Mouse (Mus musculus): Measurements from ENCODE around the gene Zfp574. TPM values are rescaled to one million over a fixed set of nuclear protein-coding genes. Genes with fewer than 3 reads are reported as not detected.

Gene Zfp574
- polyA plus RNA-seq, 1 experiment from 2014 or later: 9.7 TPM

DNA sequence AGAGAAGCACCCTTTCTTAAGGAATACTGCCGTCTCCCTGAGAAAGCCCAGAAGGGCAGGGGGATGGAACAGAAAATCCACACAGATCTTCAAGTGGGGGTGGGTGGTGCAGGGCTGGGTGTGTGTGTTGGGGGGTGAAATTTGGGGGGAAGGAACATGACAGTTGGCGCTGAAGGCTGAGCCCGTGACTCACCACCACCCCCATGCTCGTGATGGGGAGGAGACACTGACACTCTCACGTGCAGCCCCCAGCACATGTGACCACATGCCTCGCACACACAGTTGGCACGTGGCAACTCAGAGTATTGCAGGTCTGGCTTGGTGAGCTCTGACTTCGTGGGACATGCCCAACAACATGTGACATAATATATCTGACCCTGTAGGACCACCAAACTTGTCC, 1.6 kb downstream of the Zfp574 start:
- Histone ChIP-seq H3K27me3 (0 out of 2 replicates have a peak, but pooled peaks cover 5% of the 10 kb centered on the region), H3K36me3 (no peaks in the 10 kb centered on the region), H3K27ac (no peak overlapping the region; the same call in 1 of the 2 replicates), H3K4me2 (no peak overlapping the region), H3K4me1 (replicated peaks) (peaks cover 68% of the 10 kb centered on the region), H3K4me3 (replicated peaks) (no peak overlapping the region), H3K9ac (no peak overlapping the region), H3K9me3 (replicated peaks) (no peaks in the 10 kb centered on the region)
- ATAC-seq (ENCODE audit: low read depth) (no peak), DNase-seq (no peak)
- 72% methylated on average over 8 of the region's 8 CpGs for WGBS (ENCODE audit: insufficient replicate concordance)

GRCm38 (mm10) chr7:25076296-25076662, 3.9 kb downstream of the Zfp574 start:
- Histone ChIP-seq H3K4me1 (replicated peaks) (peaks cover 71% of the 10 kb centered on the region), H3K9ac (peak overlapping the region; percentile 81), H3K27ac (peak overlapping the region; percentile 91), H3K36me3 (peaks cover 23% of the 10 kb centered on the region), H3K4me3 (replicated peaks) (peak overlapping the region; percentile 69), H3K27me3 (0 out of 2 replicates have a peak, but pooled peaks cover 5% of the 10 kb centered on the region), H3K9me3 (replicated peaks) (no peaks in the 10 kb centered on the region), H3K4me2 (peak overlapping the region; percentile 86)
- WGBS (ENCODE audit: insufficient replicate concordance): 11% methylated on average over 7 of the region's 7 CpGs
- DNase-seq: no peak
- no peak for ATAC-seq (ENCODE audit: low read depth)

DNA sequence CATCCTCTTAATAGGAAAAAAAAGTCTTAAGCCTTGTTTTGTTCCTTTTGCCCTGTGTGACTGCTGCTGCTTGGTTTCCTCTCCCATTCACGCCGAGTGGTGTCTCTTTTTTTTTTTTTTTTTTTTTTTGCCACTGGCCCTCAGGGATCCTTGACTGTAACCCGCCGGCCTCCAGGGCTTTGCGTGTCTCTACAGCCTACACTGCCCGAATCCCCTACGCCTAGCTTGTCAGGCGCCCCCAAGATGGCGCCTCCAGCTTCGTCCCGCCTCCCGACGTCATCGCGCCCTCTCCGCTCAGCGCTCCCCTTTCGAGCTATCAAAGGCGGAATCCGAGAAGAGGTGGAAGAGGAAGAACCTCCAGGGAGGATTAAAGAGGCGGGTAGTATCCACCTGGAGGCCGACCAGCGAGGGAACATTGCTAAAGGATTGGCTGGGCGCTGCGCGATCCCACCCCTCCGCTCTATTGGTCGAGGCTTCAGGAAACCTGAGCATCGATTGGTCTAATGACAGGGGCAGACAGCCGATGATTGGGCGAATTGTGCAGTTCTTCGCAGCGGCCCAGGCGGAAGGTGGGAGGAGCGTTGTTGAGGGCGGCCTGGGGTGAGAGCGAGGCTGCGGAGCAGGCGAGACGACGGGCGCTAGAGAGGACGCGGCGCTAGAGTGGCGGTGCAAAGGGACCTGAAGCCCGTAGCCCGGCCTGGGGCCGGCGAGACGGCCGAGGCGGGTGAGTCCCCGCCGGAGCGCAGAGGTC, 4.5 kb downstream of the Zfp574 start:
- Histone ChIP-seq H3K36me3 (peaks cover 28% of the 10 kb centered on the region), H3K27me3 (0 out of 2 replicates have a peak, but pooled peaks cover 2% of the 10 kb centered on the region), H3K9ac (peak overlapping the region; percentile 97), H3K4me3 (replicated peaks) (peak overlapping the region; percentile 81), H3K4me2 (peak overlapping the region; percentile 86), H3K9me3 (replicated peaks) (no peaks in the 10 kb centered on the region), H3K4me1 (replicated peaks) (peaks cover 66% of the 10 kb centered on the region), H3K27ac (peak overlapping the region; percentile 91)
- WGBS (ENCODE audit: insufficient replicate concordance): under 1% methylated on average over 56 of the region's 56 CpGs
- DNase-seq (peak; percentile 97), ATAC-seq (ENCODE audit: low read depth) (peak; percentile 97)

GRCm38 (mm10) chr7:25077414-25077755, 5.0 kb downstream of the Zfp574 start:
- Histone ChIP-seq H3K4me2 (peak overlapping the region; percentile 82), H3K27ac (peak overlapping the region; percentile 87), H3K4me1 (replicated peaks) (peaks cover 61% of the 10 kb centered on the region), H3K27me3 (no peaks in the 10 kb centered on the region), H3K4me3 (replicated peaks) (peak overlapping the region; percentile 81), H3K36me3 (peaks cover 34% of the 10 kb centered on the region), H3K9ac (peak overlapping the region; percentile 97), H3K9me3 (replicated peaks) (no peaks in the 10 kb centered on the region)
- ATAC-seq (ENCODE audit: low read depth): no peak
- 0% methylated on average over 33 of the region's 33 CpGs for WGBS (ENCODE audit: insufficient replicate concordance)
- no peak for DNase-seq

DNA sequence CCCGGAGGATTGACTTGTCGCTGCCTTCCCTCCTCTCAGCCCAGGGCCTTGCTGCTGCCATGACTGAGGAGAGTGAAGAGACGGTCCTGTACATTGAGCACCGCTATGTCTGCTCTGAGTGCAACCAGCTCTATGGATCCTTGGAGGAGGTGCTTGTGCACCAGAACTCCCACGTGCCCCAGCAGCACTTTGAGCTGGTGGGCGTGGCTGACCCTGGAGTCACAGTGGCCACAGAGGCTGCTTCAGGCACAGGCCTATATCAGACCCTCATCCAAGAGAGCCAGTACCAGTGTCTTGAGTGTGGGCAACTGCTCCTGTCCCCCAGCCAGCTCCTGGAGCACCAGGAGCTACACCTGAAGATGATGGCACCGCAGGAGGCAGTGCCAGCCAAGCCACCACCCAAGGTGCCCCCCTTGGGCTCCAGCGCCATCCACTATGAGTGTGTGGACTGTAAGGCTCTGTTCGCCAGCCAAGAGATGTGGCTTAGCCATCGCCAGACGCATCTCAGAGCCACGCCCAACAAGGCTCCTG, 7.2 kb downstream of the Zfp574 start:
- H3K36me3 ChIP-seq: peaks cover 55% of the 10 kb centered on the region
- peaks cover 60% of the 10 kb centered on the region for H3K4me1 ChIP-seq (replicated peaks)
- peak overlapping the region; percentile 82 for H3K4me2 ChIP-seq
- H3K27me3 ChIP-seq: no peaks in the 10 kb centered on the region
- H3K27ac ChIP-seq: no peak overlapping the region
- H3K9ac ChIP-seq: peak overlapping the region; percentile 97; the same call in 1 of the 2 replicates
- H3K9me3 ChIP-seq (replicated peaks): no peaks in the 10 kb centered on the region
- DNase-seq (no peak), ATAC-seq (ENCODE audit: low read depth) (no peak)
- peak overlapping the region; percentile 81; the same call in 1 of the 2 replicates for H3K4me3 ChIP-seq (replicated peaks)
- WGBS (ENCODE audit: insufficient replicate concordance): 72% methylated on average over 12 of the region's 12 CpGs

DNA sequence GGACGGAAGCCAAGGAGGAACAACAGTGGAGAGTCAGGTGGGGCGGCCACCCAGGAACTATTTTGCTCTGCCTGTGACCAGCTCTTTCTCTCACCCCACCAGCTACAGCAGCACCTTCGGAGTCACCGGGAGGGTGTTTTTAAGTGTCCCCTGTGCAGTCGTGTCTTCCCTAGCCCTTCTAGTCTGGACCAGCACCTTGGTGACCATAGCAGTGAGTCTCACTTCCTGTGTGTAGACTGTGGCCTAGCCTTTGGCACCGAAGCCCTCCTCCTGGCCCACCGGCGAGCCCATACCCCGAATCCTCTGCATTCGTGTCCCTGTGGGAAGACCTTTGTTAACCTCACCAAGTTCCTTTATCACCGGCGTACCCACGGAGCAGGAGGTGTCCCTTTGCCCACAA, 8.1 kb downstream of the Zfp574 start:
- Histone ChIP-seq H3K4me1 (replicated peaks) (peaks cover 60% of the 10 kb centered on the region), H3K9me3 (replicated peaks) (no peaks in the 10 kb centered on the region), H3K9ac (no peak overlapping the region), H3K27me3 (no peaks in the 10 kb centered on the region), H3K36me3 (peaks cover 56% of the 10 kb centered on the region), H3K27ac (no peak overlapping the region), H3K4me3 (replicated peaks) (no peak overlapping the region), H3K4me2 (no peak overlapping the region)
- no peak for DNase-seq
- ATAC-seq (ENCODE audit: low read depth): no peak
- WGBS (ENCODE audit: insufficient replicate concordance): 87% methylated on average over 13 of the region's 13 CpGs

DNA sequence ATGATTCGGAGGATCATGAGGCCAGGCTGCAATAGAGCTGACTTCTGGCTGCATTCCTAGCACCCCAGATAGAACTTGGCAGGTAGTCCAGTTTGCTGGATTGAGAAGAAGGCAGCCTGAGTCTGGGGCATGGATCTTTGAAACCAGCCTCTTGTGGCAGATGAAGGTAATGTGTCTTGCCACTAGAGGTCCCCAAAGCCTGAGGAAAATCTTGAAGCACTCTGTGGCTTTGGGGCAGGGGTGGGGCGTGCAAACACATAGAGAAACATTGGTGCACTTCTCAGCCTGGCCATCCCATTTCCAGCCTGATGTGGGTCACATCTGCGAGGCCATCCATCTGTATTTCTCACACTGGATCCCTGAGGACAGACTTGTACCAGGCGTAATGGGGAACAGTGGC, 10.1 kb downstream of the Zfp574 start:
- ATAC-seq (ENCODE audit: low read depth): no peak
- H3K36me3 ChIP-seq: peaks cover 56% of the 10 kb centered on the region
- 70% methylated on average over 4 of the region's 4 CpGs for WGBS (ENCODE audit: insufficient replicate concordance)

DNA sequence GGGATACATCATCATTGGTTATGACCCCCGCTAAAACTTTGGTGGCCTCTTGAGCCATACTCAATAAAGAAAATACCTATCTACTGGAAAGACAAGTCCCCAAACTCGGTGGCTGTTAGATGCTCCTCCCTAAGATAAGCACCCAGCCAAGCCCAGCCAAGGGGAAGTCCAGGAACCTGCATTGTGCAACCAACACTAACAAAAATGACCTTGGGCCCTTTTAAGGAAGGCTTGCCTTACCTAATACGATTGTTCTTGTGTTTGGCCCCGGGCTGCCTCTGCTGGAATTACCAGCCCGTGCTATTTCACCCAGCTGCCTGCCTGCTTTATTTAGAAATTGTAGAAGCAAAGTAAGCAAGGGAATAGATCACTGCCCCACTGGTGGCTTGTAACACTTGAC, 12.3 kb downstream of the Zfp574 start:
- 45% methylated on average over 5 of the region's 5 CpGs for WGBS (ENCODE audit: insufficient replicate concordance)
- no peak for ATAC-seq (ENCODE audit: low read depth)
- Histone ChIP-seq H3K4me2 (no peak overlapping the region), H3K36me3 (peaks cover 50% of the 10 kb centered on the region), H3K27me3 (no peaks in the 10 kb centered on the region), H3K9ac (no peak overlapping the region; the same call in 1 of the 2 replicates), H3K4me3 (replicated peaks) (no peak overlapping the region), H3K4me1 (replicated peaks) (peaks cover 48% of the 10 kb centered on the region), H3K9me3 (replicated peaks) (no peaks in the 10 kb centered on the region), H3K27ac (no peak overlapping the region)
- DNase-seq: no peak

More for the DNA sequence above, 10.1 kb downstream of the Zfp574 start:
- no peaks in the 10 kb centered on the region for H3K9me3 ChIP-seq (replicated peaks)
- no peak overlapping the region for H3K27ac ChIP-seq
- no peak overlapping the region for H3K9ac ChIP-seq
- H3K4me1 ChIP-seq (replicated peaks): peaks cover 51% of the 10 kb centered on the region
- no peak overlapping the region for H3K4me2 ChIP-seq
- no peak overlapping the region for H3K4me3 ChIP-seq (replicated peaks)
- DNase-seq: no peak
- no peaks in the 10 kb centered on the region for H3K27me3 ChIP-seq

- no peak overlapping the region for H3K4me2 ChIP-seq
- no peak overlapping the region for H3K9ac ChIP-seq
- H3K36me3 ChIP-seq: peaks cover 30% of the 10 kb centered on the region
- 35% methylated on average over 3 of the region's 3 CpGs for WGBS (ENCODE audit: insufficient replicate concordance)
- H3K27me3 ChIP-seq: peaks cover 1% of the 10 kb centered on the region; the same call in 1 of the 2 replicates
- no peaks in the 10 kb centered on the region for H3K9me3 ChIP-seq (replicated peaks)
- H3K4me1 ChIP-seq (replicated peaks): peaks cover 46% of the 10 kb centered on the region
- H3K27ac ChIP-seq: no peak overlapping the region
- DNase-seq (no peak), ATAC-seq (ENCODE audit: low read depth) (no peak)
- no peak overlapping the region for H3K4me3 ChIP-seq (replicated peaks)
Observed at GRCm38 (mm10) chr7:25086656-25087055, 14.3 kb downstream of the Zfp574 start.

DNA sequence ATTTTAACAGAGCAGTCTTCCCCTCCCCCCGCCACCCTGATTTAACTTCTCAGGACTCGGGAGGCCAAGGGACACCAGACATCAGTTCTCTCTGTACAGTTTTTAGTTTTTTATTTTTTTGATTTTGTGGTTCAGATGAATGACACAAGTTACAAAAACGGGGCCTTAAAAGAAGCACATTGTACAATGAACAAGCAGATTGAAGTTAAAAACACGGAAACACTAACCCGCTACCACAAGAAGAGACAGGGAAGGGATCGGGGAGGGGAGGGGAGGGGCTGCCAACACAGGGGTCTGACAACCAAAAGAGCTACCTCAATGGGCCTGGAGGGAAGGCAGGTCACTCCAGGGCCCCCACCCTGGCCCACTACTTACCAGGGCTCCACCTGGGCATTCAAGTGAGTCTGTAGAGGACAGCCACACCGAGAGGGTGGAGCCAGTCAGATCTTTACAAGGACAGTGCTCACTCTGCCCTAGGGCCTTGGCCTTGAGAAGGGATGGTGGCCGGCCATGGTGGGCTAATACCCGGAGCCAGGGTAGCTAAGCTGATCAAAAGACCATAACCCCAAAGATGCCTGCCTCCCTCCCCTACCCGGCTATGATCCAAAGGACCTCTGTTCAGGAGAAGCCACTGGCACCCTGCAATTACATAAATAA, 15.0 kb downstream of the Zfp574 start:
- no peak overlapping the region for H3K4me2 ChIP-seq
- H3K36me3 ChIP-seq: peaks cover 23% of the 10 kb centered on the region
- no peak overlapping the region for H3K4me3 ChIP-seq (replicated peaks)
- no peak overlapping the region for H3K9ac ChIP-seq
- no peak overlapping the region for H3K27ac ChIP-seq
- peaks cover 45% of the 10 kb centered on the region for H3K4me1 ChIP-seq (replicated peaks)
- ATAC-seq (ENCODE audit: low read depth) (no peak), DNase-seq (no peak)
- peaks cover 5% of the 10 kb centered on the region; the same call in 1 of the 2 replicates for H3K27me3 ChIP-seq
- WGBS (ENCODE audit: insufficient replicate concordance): 67% methylated on average over 10 of the region's 10 CpGs
- no peaks in the 10 kb centered on the region for H3K9me3 ChIP-seq (replicated peaks)

DNA sequence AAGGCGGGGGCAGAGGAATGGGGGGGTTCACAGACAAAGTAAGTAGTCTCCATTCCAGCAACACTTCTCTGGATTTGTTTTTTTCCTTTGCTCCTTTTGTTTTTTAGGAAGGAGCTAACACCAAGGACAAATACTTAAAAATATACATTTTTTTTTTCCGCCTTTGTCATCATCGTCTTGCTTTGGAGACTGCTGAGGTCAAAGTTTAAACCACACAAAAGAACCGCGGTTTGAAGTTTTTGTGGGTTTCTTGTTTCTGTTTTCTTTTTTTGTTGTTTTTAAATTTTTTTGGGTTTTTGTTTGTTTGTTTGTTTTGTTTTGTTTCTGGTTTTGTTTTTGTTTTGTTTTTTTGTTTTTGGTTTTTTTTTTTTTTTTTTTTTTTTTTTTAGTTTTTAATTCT, 15.6 kb downstream of the Zfp574 start:
- Histone ChIP-seq H3K4me1 (replicated peaks) (peaks cover 40% of the 10 kb centered on the region), H3K4me3 (replicated peaks) (no peak overlapping the region), H3K36me3 (peaks cover 17% of the 10 kb centered on the region), H3K4me2 (no peak overlapping the region), H3K9ac (no peak overlapping the region), H3K27ac (no peak overlapping the region), H3K27me3 (peaks cover 10% of the 10 kb centered on the region), H3K9me3 (replicated peaks) (no peaks in the 10 kb centered on the region)
- 47% methylated on average over 5 of the region's 5 CpGs for WGBS (ENCODE audit: insufficient replicate concordance)
- ATAC-seq (ENCODE audit: low read depth) (no peak), DNase-seq (no peak)
